Mouse (Mus musculus) lung, postnatal 0 days (tissue): Measurements from ENCODE around the gene Dpep2nb. TPM values are rescaled to one million over a fixed set of nuclear protein-coding genes. Genes with fewer than 3 reads are reported as not detected.

Source experiments
- ATAC-seq: fragments of 200-750 bp; cut with Nextera tagmentation; 2 replicates; pipeline ENCODE4 v1.8.0; 2017; ENCODE audit warnings: moderate library complexity
- DNase-seq: peaks from one replicate; pipeline ENCODE4 v3.0.0-alpha.2; 2016; ENCODE audit warnings: low spot score
- H3K27ac ChIP-seq: fragments of 300-500 bp; sonication (generic); 2 replicates; pipeline ENCODE4 v1.5.1; 2014; ENCODE audit warnings: antibody characterized with exemption, mild to moderate bottlenecking, low read length, mixed read lengths
- H3K27me3 ChIP-seq: fragments of 300-500 bp; sonication (generic); replicated peaks from 2 replicates; pipeline ENCODE4 v1.6.1; 2014; ENCODE audit warnings: low read length, mixed read lengths; ENCODE audit not compliant: insufficient read depth
- H3K36me3 ChIP-seq: fragments of 300-500 bp; sonication (generic); 2 replicates; pipeline ENCODE4 v1.6.1; 2014; ENCODE audit warnings: low read length, mixed read lengths; ENCODE audit not compliant: insufficient read depth
- H3K4me1 ChIP-seq: fragments of 300-500 bp; sonication (generic); 2 replicates; pipeline ENCODE4 v1.6.1; 2014; ENCODE audit warnings: antibody characterized with exemption, low read depth, low read length, mixed read lengths; ENCODE audit not compliant: insufficient read depth
- H3K4me2 ChIP-seq: fragments of 300-500 bp; sonication (generic); replicated peaks from 2 replicates; pipeline ENCODE4 v1.6.1; 2014; ENCODE audit warnings: low read depth, mild to moderate bottlenecking, low read length, moderate library complexity, mixed read lengths
- H3K4me3 ChIP-seq: fragments of 300-500 bp; sonication (generic); 2 replicates; pipeline ENCODE4 v1.5.1; 2014; ENCODE audit warnings: low read depth, low read length
- H3K9ac ChIP-seq: fragments of 300-500 bp; sonication (generic); replicated peaks from 2 replicates; pipeline ENCODE4 v1.6.1; 2014; ENCODE audit warnings: low read depth, mild to moderate bottlenecking
- H3K9me3 ChIP-seq: fragments of 300-500 bp; sonication (generic); 2 replicates; pipeline ENCODE4 v1.6.1; 2016; ENCODE audit warnings: low read length, mixed read lengths
- CTCF ChIP-seq: IDR thresholded peaks from 2 replicates; pipeline ENCODE4 v1.5.1; 2016; ENCODE audit warnings: antibody characterized with exemption, mild to moderate bottlenecking
- EP300 ChIP-seq: IDR thresholded peaks from 2 replicates; pipeline ENCODE4 v1.6.1; 2016; ENCODE audit warnings: antibody characterized with exemption, mild to moderate bottlenecking, control low read depth
- WGBS: fragments of 180-500 bp; shearing (Covaris S2); extraction: QIAGEN DNeasy Blood & Tissue Kit; methylation state at CpG from one replicate; pipeline ENCODE4 v1.1.7; 2014; 5-methylcytosine and 5-hydroxymethylcytosine counted together
- polyA plus RNA-seq: library from polyadenylated mRNA; unstranded; fragments of >200 nt; fragmentation: Nextera tagmentation; extraction: Ambion mirVana; gene quantifications from 2 replicates; pipeline ENCODE4 v1.2.1, GENCODE M21; 2015

Gene Dpep2nb
- polyA plus RNA-seq, 1 experiment from 2014 or later, result not detected

GRCm38 (mm10) chr8:105969367-105969766, 36.4 kb downstream of the Dpep2nb start:
- ATAC-seq, result no peak
- Histone ChIP-seq H3K9ac (no peak overlapping the region), H3K27me3 (no peaks in the 10 kb centered on the region), H3K4me2 (no peak overlapping the region), H3K27ac (no peak overlapping the region), H3K9me3 (no peaks in the 10 kb centered on the region), H3K36me3 (no peaks in the 10 kb centered on the region), H3K4me3 (no peak overlapping the region), H3K4me1 (peaks cover 5% of the 10 kb centered on the region; the same call in 1 of the 2 replicates)
- TF ChIP-seq EP300 (no peak), CTCF (no peak)
- DNase-seq, result no peak
- 62% methylated on average over 1 of the region's 1 CpGs for WGBS

DNA sequence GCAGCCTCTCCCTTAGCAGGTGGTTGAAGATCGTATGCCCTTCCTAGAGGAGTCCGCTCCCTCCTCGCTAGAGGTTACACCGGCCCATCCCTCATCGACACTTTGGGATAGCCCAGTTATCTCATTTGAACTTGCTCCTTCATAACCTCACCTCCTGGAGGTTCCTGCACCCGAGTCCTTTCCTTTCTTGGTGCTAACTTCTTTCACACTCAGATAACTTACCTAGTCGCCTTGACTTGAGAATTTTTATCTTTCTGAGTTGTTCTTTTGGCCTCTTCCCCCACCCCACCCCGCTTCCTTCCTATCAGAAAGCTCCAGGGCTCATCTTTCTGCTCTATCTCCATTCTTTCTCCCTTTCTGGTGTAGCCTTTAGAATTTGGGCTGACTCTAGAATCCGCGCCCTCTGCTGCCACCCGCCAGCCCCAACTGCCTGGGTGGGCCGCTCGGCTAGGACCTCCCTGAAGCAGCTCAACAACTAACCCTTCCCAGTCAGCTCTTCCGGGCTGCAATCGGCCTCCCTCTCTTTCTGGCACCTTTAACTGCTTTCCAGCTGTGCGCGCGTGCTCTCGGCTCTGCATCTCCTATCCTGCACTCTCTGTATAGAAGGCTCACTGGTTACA, 39.0 kb downstream of the Dpep2nb start:
- Histone ChIP-seq H3K4me2 (peak overlapping the region; percentile 87), H3K9ac (no peak overlapping the region), H3K4me3 (peak overlapping the region; percentile 86; the same call in 1 of the 2 replicates), H3K9me3 (no peaks in the 10 kb centered on the region), H3K4me1 (peaks cover 5% of the 10 kb centered on the region; the same call in 1 of the 2 replicates), H3K36me3 (no peaks in the 10 kb centered on the region), H3K27me3 (no peaks in the 10 kb centered on the region), H3K27ac (no peak overlapping the region; the same call in 1 of the 2 replicates)
- WGBS, result 12% methylated on average over 19 of the region's 19 CpGs
- TF ChIP-seq EP300 (no peak), CTCF (no peak)
- peak; percentile 16; the same call in 1 of the 2 replicates for ATAC-seq
- peak; percentile 73 for DNase-seq

DNA sequence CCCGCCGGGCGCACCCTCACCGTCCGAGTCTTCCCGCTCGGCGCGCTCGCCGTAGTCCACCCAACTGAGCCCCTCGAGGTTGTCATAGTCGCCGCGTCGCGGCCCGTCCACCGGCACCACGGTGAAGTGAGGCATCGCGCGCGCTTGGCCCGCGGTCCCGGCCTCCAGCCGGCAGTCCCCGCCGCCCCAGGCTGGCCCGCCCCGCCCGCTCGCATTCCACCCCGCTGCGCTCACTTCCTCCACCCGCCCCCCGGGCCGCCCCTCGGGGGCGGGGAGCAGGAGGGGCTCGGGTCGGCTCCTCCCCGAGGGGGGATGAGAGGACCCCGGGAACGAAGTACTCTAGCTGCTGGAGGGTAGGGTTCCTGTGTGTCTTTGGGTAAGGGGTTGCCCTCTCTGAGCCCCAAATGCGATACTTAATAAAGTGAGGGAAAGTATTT, 39.9 kb downstream of the Dpep2nb start, which contains the start of gene Slc12a4:
TSS of gene Slc12a4 (minus strand) at position 193 of the 437 bp plus-strand sequence.
- Histone ChIP-seq H3K4me1 (peaks cover 5% of the 10 kb centered on the region; the same call in 1 of the 2 replicates), H3K27ac (peak within 1 kb of the TSS; percentile 92), H3K4me2 (peak within 1 kb of the TSS; percentile 87), H3K9me3 (no peaks in the 10 kb centered on the region), H3K9ac (peak within 1 kb of the TSS; percentile 78), H3K36me3 (no peaks in the 10 kb centered on the region), H3K27me3 (no peaks in the 10 kb centered on the region), H3K4me3 (peak within 1 kb of the TSS; percentile 86)
- DNase-seq, result peak; percentile 90
- peak; percentile 95 for ATAC-seq
- under 1% methylated on average over 31 of the region's 47 CpGs for WGBS
- TF ChIP-seq EP300 (no peak), CTCF (no peak)

DNA sequence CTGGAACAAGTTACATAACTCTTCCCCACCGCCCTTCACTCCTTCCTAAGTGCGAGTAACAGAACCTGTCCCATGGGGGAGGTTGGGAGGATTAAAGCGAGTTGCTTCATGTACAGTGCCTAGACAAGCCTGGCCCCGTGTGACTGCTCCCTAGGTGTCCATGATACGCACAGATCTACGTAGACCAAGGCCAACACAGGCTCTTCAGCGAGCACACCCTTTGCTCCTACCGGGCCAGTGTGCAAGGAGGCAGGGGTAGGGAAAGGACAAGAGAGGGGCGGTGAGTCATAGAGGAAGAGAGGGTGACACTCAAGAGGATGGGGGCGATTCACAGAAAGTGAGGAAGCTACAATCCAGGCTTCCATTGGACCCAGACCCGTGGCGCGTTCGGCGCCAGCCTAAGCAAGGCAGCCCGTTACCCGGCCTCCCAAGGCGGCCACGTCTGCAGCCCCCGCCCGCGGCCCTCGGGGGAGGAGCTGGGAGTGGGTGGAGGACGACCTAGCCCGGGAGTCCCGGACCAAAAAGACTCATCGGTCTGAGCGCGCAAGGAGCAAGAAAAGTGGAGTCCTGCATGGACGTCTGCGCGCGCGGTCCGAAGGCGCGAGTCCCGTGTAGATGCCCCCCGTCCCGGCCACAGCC, 40.4 kb downstream of the Dpep2nb start:
- H3K4me2 ChIP-seq, result peak overlapping the region; percentile 87
- peaks cover 5% of the 10 kb centered on the region; the same call in 1 of the 2 replicates for H3K4me1 ChIP-seq
- H3K36me3 ChIP-seq, result no peaks in the 10 kb centered on the region
- H3K27ac ChIP-seq, result peak overlapping the region; percentile 92
- peak overlapping the region; percentile 78 for H3K9ac ChIP-seq
- no peaks in the 10 kb centered on the region for H3K27me3 ChIP-seq
- H3K9me3 ChIP-seq, result no peaks in the 10 kb centered on the region
- DNase-seq, result peak; percentile 67
- ATAC-seq, result peak; percentile 75
- 2% methylated on average over 35 of the region's 40 CpGs for WGBS
- TF ChIP-seq EP300 (no peak), CTCF (no peak)
- H3K4me3 ChIP-seq, result peak overlapping the region; percentile 86

DNA sequence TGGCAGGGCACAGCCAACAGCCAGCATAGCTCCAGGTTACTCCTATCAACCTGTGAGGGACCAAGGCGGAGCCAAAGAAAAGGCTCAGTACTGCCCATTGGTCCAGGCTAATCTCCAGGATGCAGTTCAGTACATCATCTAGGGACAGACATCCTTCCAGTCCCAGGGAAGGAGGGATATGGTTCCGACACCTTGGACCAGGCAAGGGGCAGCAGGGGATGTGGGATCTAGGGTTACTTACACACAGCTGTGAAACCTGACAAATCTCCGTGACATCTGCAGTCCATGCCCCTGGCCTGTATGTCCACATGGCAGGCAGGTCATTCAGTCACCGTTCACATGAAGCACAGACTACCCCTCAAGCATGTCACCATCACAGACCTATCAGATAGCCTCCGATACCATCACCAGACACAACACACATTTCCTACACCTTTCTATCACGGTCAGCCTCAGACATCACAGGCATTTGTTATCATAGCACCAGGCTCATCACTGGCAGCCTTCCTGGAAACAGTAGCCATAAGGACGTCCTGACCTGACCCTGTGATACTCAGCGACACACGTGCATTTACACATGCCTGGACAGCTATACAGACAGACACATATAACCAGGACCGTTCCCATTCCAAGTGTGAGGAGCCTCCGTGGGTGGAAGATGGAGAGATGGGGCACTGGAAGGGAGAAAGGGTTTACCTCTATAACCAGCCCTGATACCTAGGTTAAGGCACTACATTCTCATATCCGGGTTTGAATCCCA, 41.1 kb downstream of the Dpep2nb start:
- H3K9me3 ChIP-seq, result no peaks in the 10 kb centered on the region
- WGBS, result 44% methylated on average over 12 of the region's 12 CpGs
- H3K27me3 ChIP-seq, result no peaks in the 10 kb centered on the region
- H3K27ac ChIP-seq, result peak overlapping the region; percentile 92; the same call in 1 of the 2 replicates
- ATAC-seq (no peak), DNase-seq (no peak)
- H3K4me2 ChIP-seq, result peak overlapping the region; percentile 87
- H3K4me3 ChIP-seq, result peak overlapping the region; percentile 86
- peaks cover 5% of the 10 kb centered on the region; the same call in 1 of the 2 replicates for H3K4me1 ChIP-seq
- H3K36me3 ChIP-seq, result no peaks in the 10 kb centered on the region
- peak overlapping the region; percentile 78 for H3K9ac ChIP-seq
- TF ChIP-seq CTCF (no peak), EP300 (no peak)

DNA sequence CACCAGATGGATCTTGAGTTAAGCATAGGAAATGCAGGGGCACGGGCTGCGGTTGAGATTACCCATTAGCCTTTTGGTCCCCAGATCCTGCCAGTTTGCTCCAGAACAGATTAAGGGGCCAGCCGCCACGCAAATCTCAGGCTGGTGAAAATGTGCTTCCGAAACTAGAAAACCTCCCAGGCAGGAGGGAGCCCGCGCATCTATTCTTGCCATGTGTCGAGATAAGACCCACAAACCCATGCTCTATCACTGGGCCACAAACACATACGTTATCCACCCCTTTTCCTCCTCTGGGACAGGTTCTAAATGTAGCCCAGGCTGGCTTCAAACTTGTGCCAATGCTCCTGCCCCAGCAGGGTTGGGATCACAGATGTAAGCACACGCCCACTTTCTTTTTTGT, 44.2 kb downstream of the Dpep2nb start:
- Histone ChIP-seq H3K9me3 (no peaks in the 10 kb centered on the region), H3K27ac (no peak overlapping the region), H3K4me3 (no peak overlapping the region), H3K4me2 (no peak overlapping the region), H3K9ac (no peak overlapping the region), H3K4me1 (peaks cover 5% of the 10 kb centered on the region; the same call in 1 of the 2 replicates), H3K27me3 (no peaks in the 10 kb centered on the region), H3K36me3 (no peaks in the 10 kb centered on the region)
- TF ChIP-seq CTCF (no peak), EP300 (no peak)
- no peak for DNase-seq
- 85% methylated on average over 10 of the region's 10 CpGs for WGBS
- ATAC-seq, result no peak
